Mouse (Mus musculus): ENCODE results near the gene Evc. TPM values are rescaled to one million over a fixed set of nuclear protein-coding genes. Genes with fewer than 3 reads are reported as not detected.

Evc gene
- polyA plus RNA-seq, 1 experiment, result 2.1 TPM

DNA sequence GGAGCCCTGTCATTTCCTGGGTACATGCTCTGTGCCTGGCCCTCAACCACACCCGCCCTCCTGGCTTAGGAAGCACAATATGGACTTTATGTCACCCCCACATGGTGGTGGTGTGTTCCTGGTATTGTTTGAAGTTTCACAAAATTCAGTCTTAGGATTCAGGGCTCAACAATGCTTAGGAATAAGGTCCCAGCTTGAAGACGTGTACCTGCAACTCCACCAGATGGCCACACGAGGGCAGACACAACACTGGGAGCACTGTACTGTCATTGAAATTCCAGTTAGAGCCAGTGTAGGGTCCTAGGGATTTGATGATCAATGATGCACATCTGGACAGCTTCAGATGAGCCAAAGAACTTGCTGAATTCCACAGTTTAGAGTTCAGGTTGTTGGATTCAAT lies 47.5 kb downstream of the Evc start:
- Histone ChIP-seq H3K4me1 (replicated peaks; ENCODE audit: control insufficient read depth, insufficient read depth, low read length) (peaks cover 11% of the 10 kb centered on the region), H3K27me3 (ENCODE audit: control insufficient read depth, insufficient read depth, low read length) (no peaks in the 10 kb centered on the region), H3K4me3 (ENCODE audit: control insufficient read depth, insufficient read depth, low read length) (no peak overlapping the region), H3K27ac (ENCODE audit: control insufficient read depth, insufficient read depth, low read length) (no peak overlapping the region), H3K36me3 (ENCODE audit: control insufficient read depth, insufficient read depth, low read length) (no peaks in the 10 kb centered on the region)
- WGBS, result 24% methylated on average over 3 of the region's 3 CpGs
- TF ChIP-seq POLR2A (IDR thresholded peaks at IDR 0.05; ENCODE audit: control insufficient read depth, extremely low read depth, insufficient read depth, low read length, poor library complexity), result no peak
- no peak for TF ChIP-seq CTCF (IDR thresholded peaks at IDR 0.05; ENCODE audit: borderline replicate concordance, control insufficient read depth, extremely low read depth, insufficient read depth, low read length, poor library complexity)
- peak; percentile 39 for DNase-seq

DNA sequence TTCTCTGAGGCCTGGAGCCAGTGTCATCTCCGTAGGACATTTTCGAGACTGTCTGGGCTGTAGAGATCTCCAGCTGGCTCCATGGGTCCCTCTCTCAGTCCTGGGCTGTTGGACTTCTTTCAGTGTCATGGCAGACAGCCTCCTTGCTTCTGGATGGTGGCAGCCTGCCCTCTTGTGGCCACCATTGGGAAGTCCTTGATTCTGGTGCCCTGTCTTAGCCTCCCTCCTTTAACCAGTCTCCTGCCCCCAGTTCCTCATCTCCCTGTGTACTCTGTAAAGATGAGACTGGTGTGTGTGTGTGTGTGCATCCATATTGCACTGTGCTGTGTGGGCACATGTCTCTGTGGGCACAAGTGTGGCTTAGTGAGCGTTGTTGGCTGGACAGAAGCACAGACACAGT lies 48.3 kb downstream of the Evc start:
- no peak overlapping the region for H3K27ac ChIP-seq (ENCODE audit: control insufficient read depth, insufficient read depth, low read length)
- no peaks in the 10 kb centered on the region for H3K27me3 ChIP-seq (ENCODE audit: control insufficient read depth, insufficient read depth, low read length)
- TF ChIP-seq CTCF (IDR thresholded peaks at IDR 0.05; ENCODE audit: borderline replicate concordance, control insufficient read depth, extremely low read depth, insufficient read depth, low read length, poor library complexity) (peak; percentile 52; the same call in 1 of the 2 replicates), POLR2A (IDR thresholded peaks at IDR 0.05; ENCODE audit: control insufficient read depth, extremely low read depth, insufficient read depth, low read length, poor library complexity) (no peak)
- H3K36me3 ChIP-seq (ENCODE audit: control insufficient read depth, insufficient read depth, low read length), result no peaks in the 10 kb centered on the region
- peaks cover 11% of the 10 kb centered on the region for H3K4me1 ChIP-seq (replicated peaks; ENCODE audit: control insufficient read depth, insufficient read depth, low read length)
- WGBS, result 76% methylated on average over 3 of the region's 3 CpGs
- peak; percentile 48 for DNase-seq
- no peak overlapping the region for H3K4me3 ChIP-seq (ENCODE audit: control insufficient read depth, insufficient read depth, low read length)

GRCm38 (mm10) chr5:37281021-37281420 lies 55.7 kb downstream of the Evc start:
- Histone ChIP-seq H3K4me3 (ENCODE audit: control insufficient read depth, insufficient read depth, low read length) (no peak overlapping the region), H3K4me1 (replicated peaks; ENCODE audit: control insufficient read depth, insufficient read depth, low read length) (no peaks in the 10 kb centered on the region), H3K36me3 (ENCODE audit: control insufficient read depth, insufficient read depth, low read length) (no peaks in the 10 kb centered on the region), H3K27me3 (ENCODE audit: control insufficient read depth, insufficient read depth, low read length) (no peaks in the 10 kb centered on the region; the same call in 1 of the 2 replicates), H3K27ac (ENCODE audit: control insufficient read depth, insufficient read depth, low read length) (no peak overlapping the region)
- WGBS, result 93% methylated on average over 11 of the region's 11 CpGs
- no peak for DNase-seq
- TF ChIP-seq CTCF (IDR thresholded peaks at IDR 0.05; ENCODE audit: borderline replicate concordance, control insufficient read depth, extremely low read depth, insufficient read depth, low read length, poor library complexity) (no peak), POLR2A (IDR thresholded peaks at IDR 0.05; ENCODE audit: control insufficient read depth, extremely low read depth, insufficient read depth, low read length, poor library complexity) (no peak)

GRCm38 (mm10) chr5:37263816-37264215 lies 72.9 kb downstream of the Evc start:
- H3K27me3 ChIP-seq (ENCODE audit: control insufficient read depth, insufficient read depth, low read length), result no peaks in the 10 kb centered on the region
- WGBS, result 86% methylated on average over 6 of the region's 6 CpGs
- H3K4me3 ChIP-seq (ENCODE audit: control insufficient read depth, insufficient read depth, low read length), result no peak overlapping the region
- no peak for DNase-seq
- H3K36me3 ChIP-seq (ENCODE audit: control insufficient read depth, insufficient read depth, low read length), result no peaks in the 10 kb centered on the region
- H3K4me1 ChIP-seq (replicated peaks; ENCODE audit: control insufficient read depth, insufficient read depth, low read length), result no peaks in the 10 kb centered on the region
- TF ChIP-seq POLR2A (IDR thresholded peaks at IDR 0.05; ENCODE audit: control insufficient read depth, extremely low read depth, insufficient read depth, low read length, poor library complexity), result no peak
- no peak for TF ChIP-seq CTCF (IDR thresholded peaks at IDR 0.05; ENCODE audit: borderline replicate concordance, control insufficient read depth, extremely low read depth, insufficient read depth, low read length, poor library complexity)
- no peak overlapping the region for H3K27ac ChIP-seq (ENCODE audit: control insufficient read depth, insufficient read depth, low read length)

DNA sequence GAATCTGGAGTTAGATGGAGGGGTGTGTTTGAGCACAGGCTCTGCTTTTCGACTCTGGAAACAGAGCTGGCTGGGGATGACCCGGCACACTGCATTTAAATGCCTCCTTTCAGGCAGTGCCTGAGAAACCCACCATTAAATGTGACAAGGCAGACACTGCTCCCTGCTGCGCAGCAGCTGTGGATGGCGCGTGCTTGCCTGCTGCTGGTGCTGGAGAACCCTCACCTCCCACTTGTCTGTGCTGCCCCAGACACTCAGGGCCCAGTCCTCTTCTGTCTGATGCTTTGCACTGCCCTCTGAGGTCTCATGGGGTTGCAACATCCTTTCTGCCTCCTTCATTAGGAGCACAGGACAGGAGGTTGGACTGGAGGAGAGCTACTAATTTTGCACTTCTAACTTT lies 75.0 kb downstream of the Evc start:
- Histone ChIP-seq H3K4me1 (replicated peaks; ENCODE audit: control insufficient read depth, insufficient read depth, low read length) (no peaks in the 10 kb centered on the region), H3K27me3 (ENCODE audit: control insufficient read depth, insufficient read depth, low read length) (no peaks in the 10 kb centered on the region), H3K4me3 (ENCODE audit: control insufficient read depth, insufficient read depth, low read length) (no peak overlapping the region), H3K27ac (ENCODE audit: control insufficient read depth, insufficient read depth, low read length) (no peak overlapping the region), H3K36me3 (ENCODE audit: control insufficient read depth, insufficient read depth, low read length) (no peaks in the 10 kb centered on the region)
- TF ChIP-seq POLR2A (IDR thresholded peaks at IDR 0.05; ENCODE audit: control insufficient read depth, extremely low read depth, insufficient read depth, low read length, poor library complexity), result no peak
- TF ChIP-seq CTCF (IDR thresholded peaks at IDR 0.05; ENCODE audit: borderline replicate concordance, control insufficient read depth, extremely low read depth, insufficient read depth, low read length, poor library complexity), result no peak
- no peak for DNase-seq
- WGBS, result 87% methylated on average over 5 of the region's 5 CpGs

GRCm38 (mm10) chr5:37257243-37257642 lies 79.5 kb downstream of the Evc start:
- H3K4me1 ChIP-seq (replicated peaks; ENCODE audit: control insufficient read depth, insufficient read depth, low read length), result no peaks in the 10 kb centered on the region
- WGBS, result 51% methylated on average over 5 of the region's 5 CpGs
- peak; percentile 19 for DNase-seq
- no peak overlapping the region for H3K4me3 ChIP-seq (ENCODE audit: control insufficient read depth, insufficient read depth, low read length)
- no peaks in the 10 kb centered on the region for H3K36me3 ChIP-seq (ENCODE audit: control insufficient read depth, insufficient read depth, low read length)
- TF ChIP-seq CTCF (IDR thresholded peaks at IDR 0.05; ENCODE audit: borderline replicate concordance, control insufficient read depth, extremely low read depth, insufficient read depth, low read length, poor library complexity) (no peak), POLR2A (IDR thresholded peaks at IDR 0.05; ENCODE audit: control insufficient read depth, extremely low read depth, insufficient read depth, low read length, poor library complexity) (no peak)
- H3K27ac ChIP-seq (ENCODE audit: control insufficient read depth, insufficient read depth, low read length), result no peak overlapping the region
- H3K27me3 ChIP-seq (ENCODE audit: control insufficient read depth, insufficient read depth, low read length), result no peaks in the 10 kb centered on the region

- no peaks in the 10 kb centered on the region for H3K4me1 ChIP-seq (replicated peaks; ENCODE audit: control insufficient read depth, insufficient read depth, low read length)
- H3K27ac ChIP-seq (ENCODE audit: control insufficient read depth, insufficient read depth, low read length), result no peak overlapping the region
- 60% methylated on average over 7 of the region's 7 CpGs for WGBS
- no peak for DNase-seq
- H3K27me3 ChIP-seq (ENCODE audit: control insufficient read depth, insufficient read depth, low read length), result no peaks in the 10 kb centered on the region
- no peaks in the 10 kb centered on the region for H3K36me3 ChIP-seq (ENCODE audit: control insufficient read depth, insufficient read depth, low read length)
- no peak overlapping the region for H3K4me3 ChIP-seq (ENCODE audit: control insufficient read depth, insufficient read depth, low read length)
- TF ChIP-seq POLR2A (IDR thresholded peaks at IDR 0.05; ENCODE audit: control insufficient read depth, extremely low read depth, insufficient read depth, low read length, poor library complexity) (no peak), CTCF (IDR thresholded peaks at IDR 0.05; ENCODE audit: borderline replicate concordance, control insufficient read depth, extremely low read depth, insufficient read depth, low read length, poor library complexity) (no peak)
Observed at GRCm38 (mm10) chr5:37256823-37257222, 79.9 kb downstream of the Evc start.
